Mouse (Mus musculus): ENCODE results near the gene Dgkh.

Gene Dgkh

GRCm38 (mm10) chr14:78722031-78722430 is 10.5 kb downstream of the Dgkh start:
- no peak for DNase-seq (ENCODE audit: low read depth)

DNA sequence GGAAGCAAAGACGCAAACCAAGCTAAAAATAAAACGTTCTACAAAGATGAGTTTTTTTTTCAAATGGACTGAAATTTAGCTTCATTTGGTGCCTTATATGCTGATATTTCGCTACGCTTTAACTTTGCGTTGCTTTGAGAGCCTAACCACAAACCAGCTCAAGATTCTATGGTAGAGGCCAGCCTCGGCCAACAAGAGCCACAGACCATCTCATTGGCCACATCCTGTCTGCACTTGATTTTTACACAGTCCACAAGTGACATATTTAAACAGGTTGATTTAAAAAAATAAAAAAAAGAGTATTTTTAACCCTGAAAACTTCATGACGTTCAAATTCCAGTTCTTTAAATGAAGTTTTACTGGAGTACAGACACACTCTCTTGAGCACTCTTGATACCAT is 16.5 kb downstream of the Dgkh start:
- peak; percentile 67 for DNase-seq (ENCODE audit: low read depth)

DNA sequence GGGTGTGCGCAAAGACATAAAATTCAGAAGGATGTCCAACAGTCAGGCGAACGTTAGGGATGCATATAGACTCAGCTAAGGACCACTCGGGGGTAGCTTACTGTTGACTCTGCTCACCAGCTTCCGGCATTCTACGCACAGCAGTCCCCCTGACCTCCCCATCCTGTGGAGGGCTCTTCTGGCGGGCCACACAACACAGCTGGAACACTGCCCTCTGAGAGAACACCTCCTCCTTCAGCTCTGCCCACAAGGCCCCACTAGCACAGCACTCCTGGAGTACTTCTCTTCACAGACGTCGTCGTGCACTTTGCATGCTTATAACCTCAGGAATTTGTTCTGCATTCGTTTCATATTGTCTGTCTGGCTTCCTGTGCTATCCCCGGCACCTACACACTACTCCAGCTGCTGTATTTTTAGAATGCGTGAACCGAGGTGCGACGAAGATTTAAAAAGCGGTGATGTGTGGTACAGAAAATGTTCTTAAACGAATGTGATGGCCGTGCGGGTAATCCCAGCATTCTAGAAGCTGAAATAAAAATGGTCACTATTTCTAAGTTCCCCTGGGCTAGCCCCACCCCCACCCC is 19.9 kb downstream of the Dgkh start:
- DNase-seq (ENCODE audit: low read depth): no peak

- DNase-seq (ENCODE audit: low read depth): no peak
Measured at GRCm38 (mm10) chr14:78710647-78711046, 21.9 kb downstream of the Dgkh start.

DNA sequence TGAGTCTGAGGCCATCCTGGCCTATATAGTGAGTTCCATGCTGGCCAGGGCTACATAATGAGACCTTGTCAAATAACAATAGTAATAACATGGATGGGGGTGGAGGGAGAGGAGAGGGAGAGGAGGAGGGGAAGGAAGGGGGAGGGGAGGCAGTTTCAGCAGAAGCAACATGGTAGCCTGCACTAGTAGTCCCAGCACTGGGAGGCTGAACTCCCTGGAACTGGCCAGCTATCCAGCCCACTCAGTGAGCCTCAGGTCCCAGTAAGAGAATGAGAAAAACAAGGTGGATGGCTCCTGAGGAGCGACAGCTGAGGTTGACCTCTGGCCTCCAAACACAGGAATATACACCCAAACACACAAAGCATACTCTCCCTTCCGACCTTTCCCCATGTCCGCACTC is 27.0 kb downstream of the Dgkh start:
- no peak for DNase-seq (ENCODE audit: low read depth)

GRCm38 (mm10) chr14:78703989-78704388 is 28.6 kb downstream of the Dgkh start:
- DNase-seq (ENCODE audit: low read depth): no peak

GRCm38 (mm10) chr14:78703361-78703760 is 29.2 kb downstream of the Dgkh start:
- DNase-seq (ENCODE audit: low read depth): no peak

DNA sequence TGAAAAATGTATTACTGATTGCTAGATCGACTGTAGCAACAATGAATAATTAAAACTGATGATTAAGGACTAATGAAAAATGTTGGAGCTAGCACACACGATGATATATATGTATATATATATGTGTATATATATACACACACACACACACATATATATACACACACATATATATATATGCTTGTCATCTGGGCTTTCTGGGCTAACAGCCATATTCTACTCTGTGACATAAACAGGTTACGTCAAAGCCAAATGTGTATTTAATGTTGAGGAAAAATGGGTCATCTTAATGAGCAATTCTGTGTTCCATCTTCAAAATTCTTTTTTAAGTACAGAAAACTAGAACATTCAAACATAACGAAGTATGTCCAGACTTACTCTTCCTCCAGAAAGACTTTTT is 30.5 kb downstream of the Dgkh start:
- DNase-seq (ENCODE audit: low read depth): no peak

GRCm38 (mm10) chr14:78701501-78701900 is 31.1 kb downstream of the Dgkh start:
- no peak for DNase-seq (ENCODE audit: low read depth)

GRCm38 (mm10) chr14:78701087-78701486 is 31.5 kb downstream of the Dgkh start:
- DNase-seq (ENCODE audit: low read depth): peak; percentile 65

GRCm38 (mm10) chr14:78699634-78700033 is 32.9 kb downstream of the Dgkh start:
- DNase-seq (ENCODE audit: low read depth): no peak

- DNase-seq (ENCODE audit: low read depth): no peak
Measured at GRCm38 (mm10) chr14:78699196-78699595, 33.4 kb downstream of the Dgkh start.

- DNase-seq (ENCODE audit: low read depth): no peak
Measured at GRCm38 (mm10) chr14:78694121-78694520, 38.5 kb downstream of the Dgkh start.

- no peak for DNase-seq (ENCODE audit: low read depth)
Measured at GRCm38 (mm10) chr14:78692602-78693001, 40.0 kb downstream of the Dgkh start.

- peak; percentile 64 for DNase-seq (ENCODE audit: low read depth)
Measured at GRCm38 (mm10) chr14:78691926-78692487, 40.6 kb downstream of the Dgkh start.

GRCm38 (mm10) chr14:78690883-78691282 is 41.7 kb downstream of the Dgkh start:
- no peak for DNase-seq (ENCODE audit: low read depth)

DNA sequence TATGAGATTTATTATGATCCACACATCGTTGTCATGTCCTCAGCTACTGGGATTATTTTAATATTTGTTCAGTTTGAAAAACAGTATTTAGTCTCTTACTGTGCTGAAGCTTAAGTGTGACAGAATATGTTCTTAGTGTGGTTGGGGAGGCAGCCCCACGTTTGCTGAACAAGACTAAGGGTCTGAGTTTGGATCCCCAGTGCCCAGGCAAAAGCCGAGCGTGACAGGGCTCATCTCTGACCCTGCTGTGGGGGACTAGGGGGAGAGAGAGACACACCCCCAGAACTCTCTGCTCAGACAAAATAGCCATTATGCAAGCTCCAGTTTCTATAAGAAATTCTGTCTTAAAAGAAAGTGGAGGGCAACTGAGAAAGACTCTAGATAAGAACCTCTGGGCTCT is 42.2 kb downstream of the Dgkh start:
- DNase-seq (ENCODE audit: low read depth): no peak

DNA sequence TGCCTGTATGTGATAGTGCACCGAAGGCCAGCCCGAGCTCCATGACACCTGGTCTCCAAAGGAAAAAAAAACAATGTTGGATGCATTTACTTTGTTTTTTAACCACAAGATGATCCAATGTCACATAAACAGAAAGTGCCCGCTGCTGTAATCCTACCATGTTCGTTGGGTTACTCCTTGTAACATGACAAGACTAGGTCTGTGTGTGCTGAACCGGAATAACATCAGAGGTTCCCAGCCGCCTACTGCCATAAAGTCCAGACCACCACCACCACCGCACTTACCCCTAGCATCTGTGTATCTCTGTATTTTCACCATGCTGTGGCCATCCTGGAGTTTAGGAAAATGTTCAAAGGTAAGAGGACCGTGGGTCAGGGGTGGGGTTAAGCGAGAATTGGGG is 42.6 kb downstream of the Dgkh start:
- no peak for DNase-seq (ENCODE audit: low read depth)

DNA sequence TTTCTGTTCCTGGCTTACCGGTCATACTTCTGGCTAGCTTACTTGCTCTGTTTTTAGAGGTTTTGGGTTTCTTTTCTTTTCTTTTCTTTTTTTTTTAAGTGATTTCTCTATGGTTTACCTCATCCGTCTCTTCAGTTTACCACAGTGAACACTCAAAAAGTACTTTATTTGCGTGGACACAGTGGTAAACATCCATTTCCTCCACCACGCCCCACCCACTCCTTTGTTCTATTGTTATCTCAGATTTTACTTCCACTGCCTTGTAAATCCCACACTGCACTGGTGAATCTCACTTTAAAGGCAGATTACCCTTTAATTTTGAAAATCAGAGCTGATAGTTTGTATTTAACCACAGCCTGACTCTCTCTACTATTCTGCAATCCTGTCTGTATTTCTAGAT is 44.9 kb downstream of the Dgkh start:
- DNase-seq (ENCODE audit: low read depth): no peak

DNA sequence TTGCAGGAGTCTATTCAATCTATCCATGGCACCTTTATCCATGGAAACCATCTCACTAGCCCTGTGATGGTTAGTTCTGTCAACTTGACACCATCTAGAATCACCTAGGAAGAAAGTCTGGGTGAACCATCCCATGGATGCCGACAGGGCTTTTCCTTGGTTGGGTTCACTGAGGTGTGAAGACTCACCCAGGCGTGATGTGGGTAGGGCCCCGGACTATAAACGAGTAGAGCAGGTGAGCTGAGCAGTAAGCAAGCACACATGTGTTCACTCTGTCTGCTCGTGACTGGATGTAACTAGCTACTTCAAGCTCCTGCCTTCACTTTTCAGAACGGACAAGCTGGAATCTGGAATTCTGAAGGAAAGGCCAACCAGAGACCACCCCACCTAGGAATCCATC is 45.9 kb downstream of the Dgkh start:
- DNase-seq (ENCODE audit: low read depth): no peak

- DNase-seq (ENCODE audit: low read depth): no peak
Measured at GRCm38 (mm10) chr14:78684171-78684570, 48.4 kb downstream of the Dgkh start.

DNA sequence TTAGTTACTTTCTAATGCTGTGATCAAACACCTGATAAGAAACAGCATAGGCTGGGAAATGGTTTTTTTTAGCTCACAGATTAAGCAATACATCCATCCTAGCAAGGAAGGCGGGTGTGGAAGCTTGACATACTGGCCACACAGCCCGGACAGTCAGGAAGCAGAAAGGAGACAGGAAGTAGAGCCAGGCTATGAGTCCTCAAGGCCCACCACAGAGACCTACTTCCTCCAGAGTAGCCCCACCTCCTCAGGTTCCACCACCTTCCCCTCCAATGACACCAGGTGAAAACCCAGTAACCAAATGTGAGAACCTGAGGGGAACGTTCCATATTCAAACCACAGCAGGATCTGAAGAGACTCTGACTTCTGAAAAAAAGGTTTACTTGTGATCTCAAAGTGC is 53.6 kb downstream of the Dgkh start:
- peak; percentile 81 for DNase-seq (ENCODE audit: low read depth)

GRCm38 (mm10) chr14:78677852-78678588 is 54.6 kb downstream of the Dgkh start:
- DNase-seq (ENCODE audit: low read depth): peak; percentile 39

DNA sequence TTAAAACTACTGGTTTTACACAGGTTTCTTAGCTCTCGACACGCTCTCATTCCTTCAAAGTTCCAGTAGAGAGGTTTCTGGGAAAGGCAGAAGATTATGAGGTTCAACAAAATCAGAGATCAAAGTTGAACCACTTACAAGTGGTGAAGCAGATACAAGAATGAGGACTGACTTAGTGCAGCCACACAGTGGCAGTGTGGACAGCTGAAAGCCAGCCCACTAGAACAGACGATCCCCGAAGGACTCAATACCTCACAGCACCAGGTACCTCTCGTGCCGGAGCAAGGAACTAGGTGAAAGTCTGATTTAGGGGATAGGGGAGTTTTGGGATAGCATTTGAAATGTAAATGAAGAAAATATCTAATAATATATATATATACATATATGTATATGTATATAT is 56.1 kb downstream of the Dgkh start:
- DNase-seq (ENCODE audit: low read depth): peak; percentile 69
